Mouse (Mus musculus): ENCODE results near the gene Ssna1. TPM values are rescaled to one million over a fixed set of nuclear protein-coding genes. Genes with fewer than 3 reads are reported as not detected.

The Ssna1 gene
- polyA plus RNA-seq, 1 experiment from 2014 or later: 246 TPM

Other genes starting within 250 kb of the Ssna1 start
- gene Nsmf, start 218.1 kb downstream of the Ssna1 start, polyA plus RNA-seq (2014; fragmentation: Nextera tagmentation; extraction: Ambion mirVana): 59.5 and 60.3 TPM in 2 replicates
- 0.26 and 0.53 TPM in 2 replicates for gene Entpd8, start 192.1 kb downstream of the Ssna1 start, polyA plus RNA-seq (2014; fragmentation: Nextera tagmentation; extraction: Ambion mirVana)
- gene Noxa1, start 177.3 kb downstream of the Ssna1 start, polyA plus RNA-seq (2014; fragmentation: Nextera tagmentation; extraction: Ambion mirVana): 2.3 and 5.0 TPM in 2 replicates
- 8.0 and 8.9 TPM in 2 replicates for gene Nrarp, start 91.7 kb downstream of the Ssna1 start, polyA plus RNA-seq (2014; fragmentation: Nextera tagmentation; extraction: Ambion mirVana)
- 12.8 and 15.8 TPM in 2 replicates for gene Tor4a, start 75.6 kb downstream of the Ssna1 start, polyA plus RNA-seq (2014; fragmentation: Nextera tagmentation; extraction: Ambion mirVana)
- 102 TPM in 2 replicates for gene Nelfb, start 60.9 kb downstream of the Ssna1 start, polyA plus RNA-seq (2014; fragmentation: Nextera tagmentation; extraction: Ambion mirVana)
- not detected in 2 replicates for gene Stpg3, start 57.8 kb downstream of the Ssna1 start, polyA plus RNA-seq (2014; fragmentation: Nextera tagmentation; extraction: Ambion mirVana)
- gene Fam166a, start 53.7 kb downstream of the Ssna1 start, polyA plus RNA-seq (2014; fragmentation: Nextera tagmentation; extraction: Ambion mirVana): not detected in 2 replicates
- gene Tubb4b, start 47.7 kb downstream of the Ssna1 start, polyA plus RNA-seq (2014; fragmentation: Nextera tagmentation; extraction: Ambion mirVana): 512 and 519 TPM in 2 replicates
- gene Slc34a3, start 38.1 kb downstream of the Ssna1 start, polyA plus RNA-seq (2014; fragmentation: Nextera tagmentation; extraction: Ambion mirVana): 0.14 TPM in 1 of 2 replicates, not detected in the other
- not detected in 2 replicates for gene Rnf224, start 35.7 kb downstream of the Ssna1 start, polyA plus RNA-seq (2014; fragmentation: Nextera tagmentation; extraction: Ambion mirVana)
- 10.9 and 11.9 TPM in 2 replicates for gene Rnf208, start 30.2 kb downstream of the Ssna1 start, polyA plus RNA-seq (2014; fragmentation: Nextera tagmentation; extraction: Ambion mirVana)
- 0.49 and 1.0 TPM in 2 replicates for gene Cysrt1, start 30.0 kb downstream of the Ssna1 start, polyA plus RNA-seq (2014; fragmentation: Nextera tagmentation; extraction: Ambion mirVana)
- 5.9 and 8.5 TPM in 2 replicates for gene AL732309.1, start 25.6 kb downstream of the Ssna1 start, polyA plus RNA-seq (2014; fragmentation: Nextera tagmentation; extraction: Ambion mirVana)
- 14.7 and 16.8 TPM in 2 replicates for gene Tmem203, start 17.0 kb downstream of the Ssna1 start, polyA plus RNA-seq (2014; fragmentation: Nextera tagmentation; extraction: Ambion mirVana)
- gene Tprn, start 9.8 kb downstream of the Ssna1 start, polyA plus RNA-seq (2014; fragmentation: Nextera tagmentation; extraction: Ambion mirVana): 6.2 and 8.5 TPM in 2 replicates
- 108 and 116 TPM in 2 replicates for gene Anapc2, start within 50 bp of the Ssna1 start, polyA plus RNA-seq (2014; fragmentation: Nextera tagmentation; extraction: Ambion mirVana)
- gene Tmem210, start 15.7 kb upstream of the Ssna1 start, polyA plus RNA-seq (2014; fragmentation: Nextera tagmentation; extraction: Ambion mirVana): not detected in 2 replicates
- gene Lrrc26, start 17.5 kb upstream of the Ssna1 start, polyA plus RNA-seq (2014; fragmentation: Nextera tagmentation; extraction: Ambion mirVana): 1.9 and 3.4 TPM in 2 replicates
- 1.8 and 3.2 TPM in 2 replicates for gene Grin1, start 46.7 kb upstream of the Ssna1 start, polyA plus RNA-seq (2014; fragmentation: Nextera tagmentation; extraction: Ambion mirVana)
- gene Man1b1, start 59.9 kb upstream of the Ssna1 start, polyA plus RNA-seq (2014; fragmentation: Nextera tagmentation; extraction: Ambion mirVana): 98.7 and 111 TPM in 2 replicates
- 16.8 and 19.5 TPM in 2 replicates for gene Dpp7, start 83.9 kb upstream of the Ssna1 start, polyA plus RNA-seq (2014; fragmentation: Nextera tagmentation; extraction: Ambion mirVana)
- 21.9 and 27.2 TPM in 2 replicates for gene Uap1l1, start 93.2 kb upstream of the Ssna1 start, polyA plus RNA-seq (2014; fragmentation: Nextera tagmentation; extraction: Ambion mirVana)
- gene Sapcd2, start 99.9 kb upstream of the Ssna1 start, polyA plus RNA-seq (2014; fragmentation: Nextera tagmentation; extraction: Ambion mirVana): 31.3 and 36.4 TPM in 2 replicates
- 8.0 and 9.0 TPM in 2 replicates for gene Entpd2, start 123.4 kb upstream of the Ssna1 start, polyA plus RNA-seq (2014; fragmentation: Nextera tagmentation; extraction: Ambion mirVana)
- gene Npdc1, start 126.9 kb upstream of the Ssna1 start, polyA plus RNA-seq (2014; fragmentation: Nextera tagmentation; extraction: Ambion mirVana): 48.3 and 53.7 TPM in 2 replicates
- 0.12 TPM in 1 of 2 replicates, not detected in the other for gene Fut7, start 150.8 kb upstream of the Ssna1 start, polyA plus RNA-seq (2014; fragmentation: Nextera tagmentation; extraction: Ambion mirVana)
- 5.4 and 6.4 TPM in 2 replicates for gene Abca2, start 156.3 kb upstream of the Ssna1 start, polyA plus RNA-seq (2014; fragmentation: Nextera tagmentation; extraction: Ambion mirVana)
- 7.2 and 9.0 TPM in 2 replicates for gene Clic3, start 184.4 kb upstream of the Ssna1 start, polyA plus RNA-seq (2014; fragmentation: Nextera tagmentation; extraction: Ambion mirVana)
- 30.3 and 34.2 TPM in 2 replicates for gene Paxx, start 188.7 kb upstream of the Ssna1 start, polyA plus RNA-seq (2014; fragmentation: Nextera tagmentation; extraction: Ambion mirVana)
- 5.3 and 6.4 TPM in 2 replicates for gene Ptgds, start 197.6 kb upstream of the Ssna1 start, polyA plus RNA-seq (2014; fragmentation: Nextera tagmentation; extraction: Ambion mirVana)
- gene Lcn12, start 221.5 kb upstream of the Ssna1 start, polyA plus RNA-seq (2014; fragmentation: Nextera tagmentation; extraction: Ambion mirVana): not detected in 2 replicates
- gene Fbxw5, start 228.3 kb upstream of the Ssna1 start, polyA plus RNA-seq (2014; fragmentation: Nextera tagmentation; extraction: Ambion mirVana): 77.5 and 79.3 TPM in 2 replicates
- 4.8 and 7.4 TPM in 2 replicates for gene C8g, start 229.3 kb upstream of the Ssna1 start, polyA plus RNA-seq (2014; fragmentation: Nextera tagmentation; extraction: Ambion mirVana)

All from stomach, embryonic 14.5 days (tissue).